Mouse (Mus musculus) left cerebral cortex, adult 18-20 months (tissue): ENCODE measurements around the gene Racgap1. TPM values are rescaled to one million over a fixed set of nuclear protein-coding genes. Genes with fewer than 3 reads are reported as not detected.

Experiments
- DNase-seq, 2 experiments: peaks; one replicate each; pipeline ENCODE4 v3.0.0; 2021 to 2022; ENCODE audit warnings: low spot score in 2 of 2, mixed read lengths in 1 of 2
- long read RNA-seq, 2 experiments: library from polyadenylated mRNA; stranded (forward); transcript quantifications; one replicate each; pipeline ENCODE4 v2.0.0; 2021
- total RNA-seq, 2 experiments: library from RNA; stranded (reverse); gene quantifications; 2 replicates each; pipeline ENCODE4 v1.2.3; 2021

The Racgap1 gene
- total RNA-seq: 10 to 100 TPM; 12.4 to 13.0 TPM
- long read RNA-seq, experiment 1, transcript Racgap1-201 (17 exons, 2,933 nt): major isoform, 8 of 12 reads
- long read RNA-seq, experiment 1, partial matches to known transcripts: 1 of 12 reads
- long read RNA-seq, experiment 1, other reads (novel, unspliced or antisense): 2 of 12 reads
- long read RNA-seq, experiment 2, partial matches to known transcripts: 1 of 4 reads
- long read RNA-seq, experiment 2, other reads (novel, unspliced or antisense): 1 of 4 reads

GRCm38 (mm10) chr15:99651163-99651872, at the start of gene Racgap1:
Racgap1 (minus strand) TSS chr15:99651656.
- peak; percentile 97 for DNase-seq

GRCm38 (mm10) chr15:99700219-99701106, 49.0 kb upstream of the Racgap1 start:
- DNase-seq: no peak

- DNase-seq: no peak
Measured at GRCm38 (mm10) chr15:99699715-99700114, 48.3 kb upstream of the Racgap1 start.

GRCm38 (mm10) chr15:99698533-99699085, 47.2 kb upstream of the Racgap1 start:
- DNase-seq: no peak

GRCm38 (mm10) chr15:99697309-99697708, 45.9 kb upstream of the Racgap1 start:
- DNase-seq: no peak

GRCm38 (mm10) chr15:99691976-99692375, 40.5 kb upstream of the Racgap1 start:
- DNase-seq: no peak

- DNase-seq: no peak
Measured at GRCm38 (mm10) chr15:99690924-99691323, 39.5 kb upstream of the Racgap1 start.

- DNase-seq: peak in 1 of 2 experiments; percentile 60
Measured at GRCm38 (mm10) chr15:99688712-99689111, 37.3 kb upstream of the Racgap1 start.

- DNase-seq: no peak
Measured at GRCm38 (mm10) chr15:99684156-99684555, 32.7 kb upstream of the Racgap1 start.

GRCm38 (mm10) chr15:99682880-99683279, 31.4 kb upstream of the Racgap1 start:
- DNase-seq: no peak

GRCm38 (mm10) chr15:99679008-99679407, 27.6 kb upstream of the Racgap1 start:
- DNase-seq: no peak

GRCm38 (mm10) chr15:99678063-99678800, 26.8 kb upstream of the Racgap1 start:
- DNase-seq: no peak

GRCm38 (mm10) chr15:99677089-99677488, 25.6 kb upstream of the Racgap1 start:
- no peak for DNase-seq

- DNase-seq: no peak
Measured at GRCm38 (mm10) chr15:99674866-99675265, 23.4 kb upstream of the Racgap1 start.

GRCm38 (mm10) chr15:99671783-99672182, 20.3 kb upstream of the Racgap1 start:
- peak; percentile 30 to 56 for DNase-seq

- no peak for DNase-seq
Measured at GRCm38 (mm10) chr15:99670964-99671670, 19.7 kb upstream of the Racgap1 start.

GRCm38 (mm10) chr15:99670154-99670821, 18.8 kb upstream of the Racgap1 start, which contains the start of gene Asic1:
Asic1 (plus strand) TSS chr15:99670368.
- peak; percentile 63 to 80 for DNase-seq

GRCm38 (mm10) chr15:99669392-99669791, 17.9 kb upstream of the Racgap1 start:
- DNase-seq: no peak

- DNase-seq: peak; percentile 75 to 80
Measured at GRCm38 (mm10) chr15:99668881-99669280, 17.4 kb upstream of the Racgap1 start.
